Mouse (Mus musculus) stomach, embryonic 16.5 days (tissue): Measurements from ENCODE around the gene Limd2. TPM values are rescaled to one million over a fixed set of nuclear protein-coding genes. Genes with fewer than 3 reads are reported as not detected.

Experiments used
- ATAC-seq: fragments of 200-750 bp; cut with Nextera tagmentation; 2 replicates; pipeline ENCODE4 v1.8.0; 2017; ENCODE audit warnings: moderate number of reproducible peaks, moderate TSS enrichment; ENCODE audit not compliant: insufficient read depth, low FRiP score
- H3K27ac ChIP-seq: fragments of 300-500 bp; sonication (generic); 2 replicates; pipeline ENCODE4 v1.5.1; 2014; ENCODE audit warnings: low read length
- H3K27me3 ChIP-seq: fragments of 300-500 bp; sonication (generic); 2 replicates; pipeline ENCODE4 v1.6.1; 2014; ENCODE audit warnings: low read length, control low read depth, mixed read lengths; ENCODE audit not compliant: control insufficient read depth, insufficient read depth
- H3K36me3 ChIP-seq: fragments of 300-500 bp; sonication (generic); 2 replicates; pipeline ENCODE4 v1.6.1; 2014; ENCODE audit warnings: low read length; ENCODE audit not compliant: control insufficient read depth, insufficient read depth
- H3K4me1 ChIP-seq: fragments of 300-500 bp; sonication (generic); 2 replicates; pipeline ENCODE4 v1.6.1; 2014; ENCODE audit warnings: low read length, control low read depth, mixed read lengths; ENCODE audit not compliant: control insufficient read depth, insufficient read depth
- H3K4me2 ChIP-seq: fragments of 300-500 bp; sonication (generic); 2 replicates; pipeline ENCODE4 v1.6.1; 2014; ENCODE audit warnings: low read depth, low read length, mixed read lengths
- H3K4me3 ChIP-seq: fragments of 300-500 bp; sonication (generic); replicated peaks from 2 replicates; pipeline ENCODE4 v1.5.1; 2014; ENCODE audit warnings: mild to moderate bottlenecking, low read length
- H3K9ac ChIP-seq: fragments of 300-500 bp; sonication (generic); 2 replicates; pipeline ENCODE4 v1.6.1; 2014; ENCODE audit warnings: low read length
- H3K9me3 ChIP-seq: fragments of 300-500 bp; sonication (generic); replicated peaks from 2 replicates; pipeline ENCODE4 v1.6.1; 2016; ENCODE audit warnings: low read length, control low read depth; ENCODE audit not compliant: control insufficient read depth
- WGBS: fragments of 180-500 bp; shearing (Covaris S2); extraction: QIAGEN DNeasy Blood & Tissue Kit; methylation state at CpG from one replicate; pipeline ENCODE4 v1.1.7; 2014; 5-methylcytosine and 5-hydroxymethylcytosine counted together
- polyA plus RNA-seq: library from polyadenylated mRNA; unstranded; fragments of >200 nt; fragmentation: Nextera tagmentation; extraction: Ambion mirVana; gene quantifications from 2 replicates; pipeline ENCODE4 v1.2.1, GENCODE M21; 2015

The Limd2 gene
- polyA plus RNA-seq, 1 experiment from 2014 or later, result 111 TPM

DNA sequence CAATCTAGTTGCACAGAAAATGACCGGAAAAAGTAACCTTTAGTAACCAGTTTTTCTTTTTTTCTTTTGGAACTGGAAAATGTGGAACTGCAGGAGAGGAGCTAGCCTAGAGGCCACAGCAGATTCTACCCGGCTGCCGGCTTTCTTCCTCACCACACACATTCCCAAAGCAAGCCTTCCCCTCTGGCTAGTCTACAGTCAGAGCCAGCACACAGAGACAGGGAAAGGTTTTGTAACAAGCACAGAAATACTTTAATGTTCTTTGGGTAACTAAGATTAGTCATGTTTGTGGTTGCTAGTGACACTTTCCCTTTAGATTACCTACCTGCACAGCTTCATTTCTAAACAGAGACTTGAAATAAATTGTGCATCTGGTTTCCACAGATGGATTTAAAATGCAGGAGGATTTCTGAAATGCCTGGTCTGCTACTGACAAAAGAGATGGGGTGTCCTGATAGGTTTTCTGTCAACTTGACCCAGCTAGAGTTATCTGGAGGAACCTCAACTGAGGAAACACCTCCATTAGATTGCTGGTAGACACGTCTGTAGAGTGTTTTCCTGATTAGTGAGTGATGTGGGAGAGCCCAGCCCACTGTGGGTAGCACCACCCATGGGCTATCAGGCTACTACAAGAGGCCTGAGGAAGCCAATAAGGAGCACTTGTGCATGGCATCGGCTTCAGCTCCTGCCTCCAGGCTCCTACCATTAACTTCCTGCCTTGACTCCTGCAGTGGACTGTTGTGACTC, 17.5 kb upstream of the Limd2 start:
- no peak overlapping the region for H3K4me2 ChIP-seq
- WGBS, result 66% methylated on average over 5 of the region's 5 CpGs
- ATAC-seq, result no peak

DNA sequence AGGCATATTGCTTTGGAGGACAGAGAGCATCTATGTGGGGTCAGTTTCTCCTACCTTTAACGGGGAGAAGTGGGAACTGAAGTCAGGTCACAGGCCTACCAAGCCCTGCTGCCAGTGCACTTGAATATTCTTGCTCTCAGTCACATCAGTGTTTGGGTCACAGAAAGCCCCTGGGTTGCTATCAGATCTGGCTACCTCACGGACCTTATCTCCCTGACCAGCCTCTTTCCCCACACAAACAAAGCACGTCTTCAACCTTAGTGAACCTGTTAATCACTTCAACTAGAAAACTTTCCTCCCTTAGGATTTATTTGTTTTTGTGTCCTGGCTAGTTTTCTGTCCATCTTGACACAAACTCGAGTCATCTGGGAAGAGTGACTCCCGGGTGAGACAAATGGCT, 15.7 kb upstream of the Limd2 start:
- ATAC-seq, result no peak
- Histone ChIP-seq H3K27me3 (no peaks in the 10 kb centered on the region), H3K4me3 (no peak overlapping the region), H3K36me3 (no peaks in the 10 kb centered on the region), H3K4me1 (no peaks in the 10 kb centered on the region; the same call in 1 of the 2 replicates), H3K27ac (no peak overlapping the region), H3K9ac (no peak overlapping the region), H3K4me2 (no peak overlapping the region), H3K9me3 (no peaks in the 10 kb centered on the region)
- 51% methylated on average over 5 of the region's 5 CpGs for WGBS

More for the DNA sequence above, 17.5 kb upstream of the Limd2 start:
- no peaks in the 10 kb centered on the region for H3K27me3 ChIP-seq
- H3K9ac ChIP-seq, result no peak overlapping the region
- H3K36me3 ChIP-seq, result no peaks in the 10 kb centered on the region
- H3K27ac ChIP-seq, result no peak overlapping the region
- no peaks in the 10 kb centered on the region for H3K9me3 ChIP-seq
- H3K4me3 ChIP-seq, result no peak overlapping the region
- H3K4me1 ChIP-seq, result no peaks in the 10 kb centered on the region; the same call in 1 of the 2 replicates

- H3K27ac ChIP-seq, result no peak overlapping the region
- no peaks in the 10 kb centered on the region for H3K9me3 ChIP-seq
- no peak for ATAC-seq
- H3K36me3 ChIP-seq, result no peaks in the 10 kb centered on the region
- no peak overlapping the region for H3K4me3 ChIP-seq
- WGBS, result 47% methylated on average over 3 of the region's 3 CpGs
- H3K9ac ChIP-seq, result no peak overlapping the region
- no peak overlapping the region for H3K4me2 ChIP-seq
- no peaks in the 10 kb centered on the region; the same call in 1 of the 2 replicates for H3K4me1 ChIP-seq
- H3K27me3 ChIP-seq, result no peaks in the 10 kb centered on the region
Observed at GRCm38 (mm10) chr11:106175081-106175480, 14.4 kb upstream of the Limd2 start.

- no peaks in the 10 kb centered on the region for H3K4me1 ChIP-seq
- no peaks in the 10 kb centered on the region for H3K36me3 ChIP-seq
- H3K9ac ChIP-seq, result no peak overlapping the region
- no peak overlapping the region for H3K4me2 ChIP-seq
- no peak for ATAC-seq
- no peak overlapping the region for H3K27ac ChIP-seq
- H3K4me3 ChIP-seq, result no peak overlapping the region
- 71% methylated on average over 5 of the region's 5 CpGs for WGBS
- no peaks in the 10 kb centered on the region for H3K9me3 ChIP-seq
- H3K27me3 ChIP-seq, result no peaks in the 10 kb centered on the region
Observed at GRCm38 (mm10) chr11:106174372-106174771, 13.7 kb upstream of the Limd2 start.

GRCm38 (mm10) chr11:106173228-106173627, 12.6 kb upstream of the Limd2 start:
- 94% methylated on average over 2 of the region's 2 CpGs for WGBS
- ATAC-seq, result no peak
- Histone ChIP-seq H3K27ac (no peak overlapping the region), H3K9me3 (no peaks in the 10 kb centered on the region), H3K4me1 (no peaks in the 10 kb centered on the region), H3K4me2 (no peak overlapping the region), H3K4me3 (no peak overlapping the region), H3K9ac (no peak overlapping the region), H3K27me3 (no peaks in the 10 kb centered on the region), H3K36me3 (no peaks in the 10 kb centered on the region)

DNA sequence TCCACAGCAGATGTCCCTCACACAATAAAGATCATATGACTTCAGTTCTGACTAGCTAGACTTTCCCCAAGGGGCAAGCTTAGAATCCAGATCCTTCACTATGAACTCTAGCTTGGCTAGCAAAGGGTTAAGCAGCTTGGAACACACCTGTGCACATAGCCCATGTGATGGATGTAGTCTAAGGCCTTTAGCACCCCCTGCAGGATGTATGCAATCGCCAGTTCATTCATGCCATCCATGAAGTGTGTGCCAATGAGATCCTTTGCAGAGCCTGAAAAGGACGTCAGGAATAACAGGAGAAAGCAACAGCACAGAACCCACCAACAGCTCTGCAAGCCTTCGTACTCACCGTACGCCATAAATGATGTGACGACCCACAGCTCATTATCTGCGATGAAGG, 10.1 kb upstream of the Limd2 start:
- H3K4me2 ChIP-seq, result no peak overlapping the region
- H3K9me3 ChIP-seq, result no peaks in the 10 kb centered on the region
- no peak overlapping the region for H3K9ac ChIP-seq
- 74% methylated on average over 7 of the region's 7 CpGs for WGBS
- H3K27me3 ChIP-seq, result no peaks in the 10 kb centered on the region
- no peaks in the 10 kb centered on the region for H3K4me1 ChIP-seq
- no peak overlapping the region for H3K4me3 ChIP-seq
- ATAC-seq, result peak; percentile 57; the same call in 1 of the 2 replicates
- H3K27ac ChIP-seq, result no peak overlapping the region
- no peaks in the 10 kb centered on the region for H3K36me3 ChIP-seq

GRCm38 (mm10) chr11:106167435-106167834, 6.8 kb upstream of the Limd2 start:
- Histone ChIP-seq H3K4me3 (no peak overlapping the region), H3K36me3 (no peaks in the 10 kb centered on the region), H3K9ac (no peak overlapping the region), H3K4me2 (no peak overlapping the region), H3K27ac (peak overlapping the region; percentile 73), H3K4me1 (no peaks in the 10 kb centered on the region), H3K27me3 (no peaks in the 10 kb centered on the region), H3K9me3 (no peaks in the 10 kb centered on the region)
- 68% methylated on average over 5 of the region's 5 CpGs for WGBS
- peak; percentile 81; the same call in 1 of the 2 replicates for ATAC-seq

GRCm38 (mm10) chr11:106164601-106165180, 4.0 kb upstream of the Limd2 start:
- H3K36me3 ChIP-seq, result no peaks in the 10 kb centered on the region
- no peak overlapping the region for H3K4me2 ChIP-seq
- peaks cover 10% of the 10 kb centered on the region for H3K4me1 ChIP-seq
- no peak overlapping the region for H3K4me3 ChIP-seq
- no peaks in the 10 kb centered on the region for H3K9me3 ChIP-seq
- no peak overlapping the region for H3K27ac ChIP-seq
- H3K9ac ChIP-seq, result no peak overlapping the region
- no peaks in the 10 kb centered on the region for H3K27me3 ChIP-seq
- WGBS, result 85% methylated on average over 16 of the region's 16 CpGs
- no peak for ATAC-seq

DNA sequence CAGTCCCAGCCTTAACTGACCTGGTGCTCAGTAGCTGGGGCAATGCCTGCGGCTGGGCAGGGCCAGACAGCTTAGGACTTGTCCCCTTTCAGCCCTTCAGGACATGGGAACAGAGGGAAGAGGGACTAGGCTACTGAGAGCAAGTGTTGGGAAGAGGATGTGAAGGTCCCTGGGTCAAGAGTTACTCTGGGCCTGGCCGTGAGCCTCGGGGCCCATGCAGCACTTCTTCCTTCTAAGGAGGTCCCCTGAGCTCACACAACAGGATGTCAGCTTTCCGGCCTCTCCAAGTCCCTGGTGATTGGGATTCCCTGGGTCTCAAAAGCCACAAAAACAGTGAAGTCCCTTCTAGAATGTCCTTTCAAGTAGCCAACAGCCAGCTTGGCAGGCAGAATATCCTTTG, 2.9 kb upstream of the Limd2 start:
- no peaks in the 10 kb centered on the region for H3K36me3 ChIP-seq
- 87% methylated on average over 4 of the region's 4 CpGs for WGBS
- no peak overlapping the region for H3K27ac ChIP-seq
- H3K4me1 ChIP-seq, result peaks cover 20% of the 10 kb centered on the region
- no peak overlapping the region for H3K4me3 ChIP-seq
- H3K27me3 ChIP-seq, result no peaks in the 10 kb centered on the region
- H3K9me3 ChIP-seq, result no peaks in the 10 kb centered on the region
- H3K4me2 ChIP-seq, result no peak overlapping the region
- H3K9ac ChIP-seq, result no peak overlapping the region
- ATAC-seq, result no peak
